Mouse (Mus musculus): ENCODE data around the gene Ppcdc. TPM values are rescaled to one million over a fixed set of nuclear protein-coding genes. Genes with fewer than 3 reads are reported as not detected.
"Not testable (repeated sequence)": the region's sequence is repeated elsewhere in the genome, so short reads cannot be mapped to it uniquely, and the experiment has no call there.

The Ppcdc gene
- total RNA-seq, 2 experiments from 2014 or later: 13.8 to 16.6 TPM

GRCm38 (mm10) chr9:57433097-57434032, 6.6 kb downstream of the Ppcdc start:
- DNase-seq (ENCODE audit: low spot score in 2 of 2): peak; percentile 73 to 76
- intact Hi-C loops (cut with DNase I): loop anchor here (1.0 to 5.0 kb wide), 2 partner anchors 174 to 226 kb away; no protein-coding TSS in a partner anchor

- intact Hi-C loops (cut with DNase I): loop anchor here (5.0 kb wide), 1 partner anchor 225 kb away; no protein-coding TSS in a partner anchor
- DNase-seq (ENCODE audit: low spot score in 2 of 2): no peak
These were observed 7.4 kb downstream of the Ppcdc start for GRCm38 (mm10) chr9:57432480-57432879.

GRCm38 (mm10) chr9:57431202-57431601, 8.7 kb downstream of the Ppcdc start:
- DNase-seq (ENCODE audit: low spot score in 2 of 2): no peak
- intact Hi-C loops (cut with DNase I): loop anchor here (5.0 kb wide), 1 partner anchor 224 kb away; no protein-coding TSS in a partner anchor

- peak in 1 of 2 experiments; percentile 21 for DNase-seq (ENCODE audit: low spot score in 2 of 2)
- intact Hi-C loops (cut with DNase I): no loop called here
These were observed 11.5 kb downstream of the Ppcdc start for GRCm38 (mm10) chr9:57428391-57428790.

- no peak for DNase-seq (ENCODE audit: low spot score in 2 of 2)
- intact Hi-C loops (cut with DNase I): no loop called here
These were observed 12.0 kb downstream of the Ppcdc start for GRCm38 (mm10) chr9:57427937-57428336.

GRCm38 (mm10) chr9:57427123-57427522, 12.8 kb downstream of the Ppcdc start:
- intact Hi-C loops (cut with DNase I); DNase-seq (ENCODE audit: low spot score in 2 of 2): not testable (repeated sequence)

GRCm38 (mm10) chr9:57425116-57425515, 14.8 kb downstream of the Ppcdc start:
- intact Hi-C loops (cut with DNase I): no loop called here

GRCm38 (mm10) chr9:57424066-57424465, 15.9 kb downstream of the Ppcdc start:
- intact Hi-C loops (cut with DNase I): no loop called here

More at GRCm38 (mm10) chr9:57425116-57425515, 14.8 kb downstream of the Ppcdc start:
- no peak for DNase-seq (ENCODE audit: low spot score in 2 of 2)

GRCm38 (mm10) chr9:57421688-57422111, 18.2 kb downstream of the Ppcdc start:
- no peak for DNase-seq (ENCODE audit: low spot score in 2 of 2)
- intact Hi-C loops (cut with DNase I): no loop called here

More at GRCm38 (mm10) chr9:57424066-57424465, 15.9 kb downstream of the Ppcdc start:
- DNase-seq (ENCODE audit: low spot score in 2 of 2): no peak

- intact Hi-C loops (cut with DNase I): no loop called here
- no peak for DNase-seq (ENCODE audit: low spot score in 2 of 2)
These were observed 18.8 kb downstream of the Ppcdc start for GRCm38 (mm10) chr9:57421121-57421571.

GRCm38 (mm10) chr9:57420321-57421120, 19.4 kb downstream of the Ppcdc start:
- peak; percentile 72 to 76 for DNase-seq (ENCODE audit: low spot score in 2 of 2)
- intact Hi-C loops (cut with DNase I): no loop called here

- intact Hi-C loops (cut with DNase I): no loop called here
- no peak for DNase-seq (ENCODE audit: low spot score in 2 of 2)
These were observed 20.2 kb downstream of the Ppcdc start for GRCm38 (mm10) chr9:57419521-57420267.

- intact Hi-C loops (cut with DNase I): no loop called here
These were observed 22.6 kb downstream of the Ppcdc start for GRCm38 (mm10) chr9:57417341-57417740.

GRCm38 (mm10) chr9:57407120-57407905, 32.6 kb downstream of the Ppcdc start:
- intact Hi-C loops (cut with DNase I): no loop called here
- no peak for DNase-seq (ENCODE audit: low spot score in 2 of 2)

More at GRCm38 (mm10) chr9:57417341-57417740, 22.6 kb downstream of the Ppcdc start:
- no peak for DNase-seq (ENCODE audit: low spot score in 2 of 2)

GRCm38 (mm10) chr9:57406395-57406794, 33.5 kb downstream of the Ppcdc start:
- intact Hi-C loops (cut with DNase I): no loop called here

GRCm38 (mm10) chr9:57404036-57404435, 35.9 kb downstream of the Ppcdc start:
- intact Hi-C loops (cut with DNase I): no loop called here
- DNase-seq (ENCODE audit: low spot score in 2 of 2): no peak

More at GRCm38 (mm10) chr9:57406395-57406794, 33.5 kb downstream of the Ppcdc start:
- no peak for DNase-seq (ENCODE audit: low spot score in 2 of 2)

GRCm38 (mm10) chr9:57402318-57403251, 37.3 kb downstream of the Ppcdc start:
- intact Hi-C loops (cut with DNase I): no loop called here
- no peak for DNase-seq (ENCODE audit: low spot score in 2 of 2)
